Mouse (Mus musculus) common myeloid progenitor, adult 5-6 weeks (primary cell): ENCODE data around the gene Micu1. TPM values are rescaled to one million over a fixed set of nuclear protein-coding genes. Genes with fewer than 3 reads are reported as not detected.

Experiments used
- ATAC-seq: replicated peaks from 2 replicates; pipeline ENCODE4 v1.8.0; 2016; ENCODE audit warnings: low read depth, mild to moderate bottlenecking, moderate TSS enrichment, inconsistent platforms; ENCODE audit not compliant: poor library complexity, severe bottlenecking
- total RNA-seq: library from RNA; stranded (forward); fragments of 200-1000, 187-1606 nt; gene quantifications from 2 replicates; pipeline ENCODE4 v1.2.3, GENCODE M21; 2017

Gene Micu1
- total RNA-seq, 1 experiment from 2014 or later, result 37.8 TPM

DNA sequence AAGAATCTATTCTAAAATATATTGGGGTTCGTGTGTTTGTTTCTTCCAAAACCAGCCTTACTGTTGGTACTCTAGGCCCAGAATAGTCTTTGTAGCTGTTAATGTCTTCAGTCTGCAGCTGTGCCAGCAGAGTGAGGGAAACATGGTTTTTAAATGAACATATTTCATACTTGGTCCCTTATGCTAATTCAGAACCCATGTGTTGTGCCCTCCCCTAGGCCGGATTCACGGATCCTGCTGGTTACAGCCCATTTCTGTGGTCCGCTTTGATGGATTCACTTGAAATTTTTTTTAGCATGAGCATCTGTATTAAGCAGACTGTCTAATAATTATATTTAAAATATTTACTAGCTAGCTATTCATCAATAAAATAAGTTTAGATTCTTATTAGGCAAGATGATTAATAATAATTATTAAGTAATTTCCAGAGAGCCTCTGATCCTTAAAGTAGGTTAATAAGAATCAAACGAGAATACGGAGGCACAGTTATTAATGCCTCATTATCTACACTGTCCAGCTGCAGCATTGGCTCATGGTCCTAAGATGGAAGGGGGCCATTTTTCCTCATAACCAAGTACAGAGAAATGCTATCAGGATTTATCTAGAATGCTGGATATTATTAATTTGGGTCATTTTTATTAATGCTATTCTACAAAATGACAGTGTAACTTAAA, 69.2 kb downstream of the Micu1 start:
- no peak for ATAC-seq

DNA sequence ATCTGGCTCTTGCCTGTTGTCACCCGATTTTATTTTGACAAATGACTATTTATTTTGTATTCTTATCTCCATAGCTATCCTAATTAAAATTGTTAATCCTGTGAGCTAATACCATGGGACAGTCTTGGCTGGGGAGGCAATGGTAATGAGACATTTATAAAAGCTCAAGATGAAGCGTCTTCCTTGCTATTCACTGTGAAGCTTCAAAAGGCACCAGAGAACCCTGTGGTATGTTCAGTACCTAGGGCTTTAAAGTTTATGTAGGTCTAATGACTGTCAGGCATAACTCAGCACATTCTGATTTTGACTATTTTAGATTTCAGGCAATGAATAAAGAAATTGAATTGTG, 69.7 kb downstream of the Micu1 start:
- no peak for ATAC-seq

GRCm38 (mm10) chr10:59773441-59774140, 71.3 kb downstream of the Micu1 start:
- ATAC-seq, result no peak

GRCm38 (mm10) chr10:59774141-59774534, 71.9 kb downstream of the Micu1 start:
- no peak for ATAC-seq

DNA sequence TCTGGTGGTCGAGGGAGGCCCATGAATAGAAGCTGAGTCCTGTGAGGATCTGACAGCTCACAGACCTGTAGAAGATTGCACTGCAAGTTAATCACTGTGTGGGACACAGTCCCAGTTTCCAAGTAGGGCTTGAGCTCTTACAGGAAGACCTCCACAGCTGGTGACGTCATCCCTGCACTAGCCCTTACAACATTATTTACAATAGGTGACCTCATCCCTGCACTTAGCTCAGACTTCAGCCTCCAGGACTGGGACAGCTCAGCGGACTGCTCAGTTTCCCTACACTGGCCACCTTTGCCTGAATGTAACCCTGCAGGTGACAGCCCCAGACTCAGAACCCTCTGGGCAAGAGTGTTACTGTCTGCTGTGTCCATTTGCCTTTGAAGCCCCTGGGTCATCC, 75.0 kb downstream of the Micu1 start:
- ATAC-seq, result no peak

- no peak for ATAC-seq
Observed at GRCm38 (mm10) chr10:59778137-59778710, 75.9 kb downstream of the Micu1 start.

DNA sequence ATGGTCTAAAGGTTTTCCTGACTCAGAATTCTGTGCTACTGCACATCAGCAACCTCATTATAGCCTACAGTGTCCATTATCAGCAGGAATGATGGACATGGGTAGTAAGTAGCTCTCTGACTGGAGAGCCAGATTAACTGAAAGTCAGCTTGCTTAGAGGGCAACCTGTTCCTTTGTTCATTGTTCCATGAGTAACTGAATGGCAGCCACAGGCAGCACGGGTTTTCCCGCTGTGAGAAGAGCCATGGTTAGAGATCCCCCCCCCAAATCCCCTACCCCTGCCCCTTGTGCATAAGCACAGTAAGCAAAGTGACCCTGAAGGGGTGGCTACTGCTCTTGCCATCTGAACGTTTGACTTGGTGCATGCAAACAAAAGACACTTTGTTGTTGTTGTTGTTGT, 78.4 kb downstream of the Micu1 start:
- no peak for ATAC-seq

GRCm38 (mm10) chr10:59781205-59781931, 79.1 kb downstream of the Micu1 start:
- ATAC-seq, result no peak

DNA sequence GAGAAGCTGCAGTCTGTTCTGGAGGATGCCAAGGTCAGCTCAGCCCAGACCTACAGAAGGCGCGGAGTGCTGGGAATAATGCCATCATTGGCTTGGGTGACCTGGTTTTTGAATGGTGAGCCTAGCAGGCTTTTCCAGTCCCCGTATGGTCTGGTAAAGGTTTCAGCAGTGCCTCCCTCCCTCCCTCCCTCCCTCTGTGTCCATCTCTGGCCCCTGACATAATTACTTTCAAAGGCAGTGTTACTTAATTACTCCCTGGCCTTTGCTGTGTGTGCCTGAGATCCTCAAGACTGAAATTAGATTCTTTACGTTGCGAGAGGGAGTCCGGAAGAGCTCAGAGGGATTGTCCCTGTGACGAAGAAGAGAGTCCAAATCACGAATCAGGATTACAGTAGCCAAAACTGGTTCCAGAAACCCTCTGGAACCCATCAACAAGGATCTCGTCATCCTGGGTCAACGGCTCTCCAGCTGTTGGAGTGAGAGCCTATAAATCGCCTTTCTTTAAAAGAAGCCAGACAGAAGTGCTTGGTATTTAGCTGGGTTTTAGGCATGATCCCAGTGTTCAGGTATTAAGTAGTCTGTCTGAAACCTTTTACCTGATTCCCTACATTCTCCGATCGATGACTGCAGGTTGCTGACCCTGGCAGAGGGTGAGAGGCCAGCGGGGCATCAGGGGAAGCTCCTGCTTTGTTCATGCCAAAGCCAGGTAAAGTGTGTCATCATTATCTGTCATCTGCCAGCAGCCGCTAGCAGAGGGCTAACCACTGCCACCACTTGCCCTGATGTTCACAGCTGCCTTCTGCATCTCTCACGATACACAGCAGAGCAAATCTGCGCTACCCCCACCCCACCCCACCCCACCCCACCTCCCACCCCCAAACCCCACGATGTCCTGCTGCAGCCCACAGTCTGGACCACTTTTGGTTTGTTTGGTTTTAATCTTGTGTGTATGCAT, 82.7 kb downstream of the Micu1 start:
- no peak for ATAC-seq

DNA sequence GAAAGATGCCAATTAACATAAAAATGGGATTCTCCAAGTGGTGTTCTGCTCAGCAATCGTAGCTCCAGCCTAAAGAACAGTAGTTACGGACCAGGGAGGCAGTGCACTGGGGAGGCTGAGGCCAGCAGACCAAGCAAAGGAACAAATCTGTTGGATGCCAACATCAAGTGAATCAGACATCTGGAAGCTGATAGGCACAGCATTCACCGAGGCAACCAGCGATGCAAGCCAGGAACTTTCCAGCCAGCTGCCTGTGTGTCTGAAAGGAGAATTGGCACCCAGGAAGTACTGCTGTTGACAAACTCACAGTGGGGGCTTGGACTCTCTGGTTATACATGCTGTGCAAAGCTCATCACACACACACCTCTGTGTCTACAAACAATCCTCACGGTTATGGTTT, 84.0 kb downstream of the Micu1 start:
- ATAC-seq, result no peak

DNA sequence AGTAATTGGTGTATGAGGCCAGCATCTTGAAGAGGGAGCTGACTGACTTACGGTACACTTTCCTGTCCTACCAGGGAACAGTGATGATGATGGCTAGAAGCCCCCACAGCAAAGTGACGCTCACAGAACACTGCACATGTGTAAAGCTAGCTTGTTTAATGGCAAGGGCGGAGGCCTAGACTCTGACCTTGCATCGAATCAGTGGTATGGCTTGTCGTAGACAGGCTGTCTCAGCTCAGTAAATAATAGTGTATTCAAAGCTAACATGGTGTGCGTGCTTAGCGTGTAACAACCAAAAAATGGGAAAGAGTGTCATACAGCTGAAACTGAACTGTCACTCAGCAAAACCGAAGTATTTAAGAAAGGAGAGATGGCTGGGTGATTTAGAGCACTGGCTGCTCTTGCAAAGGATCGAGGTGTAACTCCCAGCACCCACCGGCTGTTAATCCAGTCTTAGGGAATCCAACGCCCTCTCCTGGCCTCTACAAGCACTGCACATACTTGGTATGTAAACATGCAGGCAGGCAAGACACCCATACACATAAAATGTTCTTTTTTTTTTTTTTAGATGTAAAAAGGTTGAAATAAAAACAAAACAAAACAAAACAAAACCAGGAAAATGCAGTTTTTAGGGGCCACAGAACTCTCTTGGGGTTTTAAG, 85.0 kb downstream of the Micu1 start:
- ATAC-seq, result no peak

DNA sequence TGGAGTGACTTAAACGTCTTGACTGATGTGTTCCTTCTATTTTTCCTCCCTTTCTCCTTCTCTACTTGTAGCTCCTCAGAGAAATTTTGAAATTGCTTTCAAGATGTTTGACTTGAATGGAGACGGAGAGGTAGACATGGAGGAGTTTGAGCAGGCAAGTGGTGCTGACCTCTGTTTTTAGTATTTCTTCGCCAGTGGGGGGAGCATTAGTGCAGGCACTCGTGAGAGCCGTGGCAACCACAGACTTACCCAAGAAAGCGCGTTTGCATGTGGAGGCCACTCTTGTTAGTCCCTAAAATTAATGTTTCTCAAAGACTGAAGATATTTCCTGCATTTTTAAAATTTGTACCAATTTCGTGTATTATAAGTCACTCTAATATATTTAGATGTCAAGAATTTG, 85.6 kb downstream of the Micu1 start:
- ATAC-seq, result no peak

- ATAC-seq, result no peak
Observed at GRCm38 (mm10) chr10:59790291-59790929, 88.1 kb downstream of the Micu1 start.

- no peak for ATAC-seq
Observed at GRCm38 (mm10) chr10:59791896-59792295, 89.6 kb downstream of the Micu1 start.

- peak; percentile 77 for ATAC-seq
Observed at GRCm38 (mm10) chr10:59792575-59793176, 90.4 kb downstream of the Micu1 start.

DNA sequence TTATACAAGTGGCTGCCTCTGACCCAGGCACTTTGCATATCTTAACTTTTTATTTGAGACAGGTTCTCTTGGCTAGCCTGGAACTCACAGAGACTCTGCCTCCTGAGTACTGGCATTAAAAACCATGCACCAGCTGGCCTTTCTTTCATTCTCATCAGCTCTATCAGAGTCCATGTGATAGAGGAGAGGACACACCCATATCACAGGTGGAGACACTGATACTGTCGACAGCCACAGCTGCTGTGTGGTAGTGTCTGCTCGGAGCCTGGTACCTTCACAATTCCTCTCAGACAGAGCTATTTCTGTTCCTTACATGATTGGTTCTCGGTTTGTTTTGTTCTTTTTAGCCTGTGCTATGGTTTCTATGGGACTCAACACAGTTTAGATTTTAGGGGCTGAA, 91.2 kb downstream of the Micu1 start:
- ATAC-seq, result no peak; the same call in 1 of the 2 replicates

DNA sequence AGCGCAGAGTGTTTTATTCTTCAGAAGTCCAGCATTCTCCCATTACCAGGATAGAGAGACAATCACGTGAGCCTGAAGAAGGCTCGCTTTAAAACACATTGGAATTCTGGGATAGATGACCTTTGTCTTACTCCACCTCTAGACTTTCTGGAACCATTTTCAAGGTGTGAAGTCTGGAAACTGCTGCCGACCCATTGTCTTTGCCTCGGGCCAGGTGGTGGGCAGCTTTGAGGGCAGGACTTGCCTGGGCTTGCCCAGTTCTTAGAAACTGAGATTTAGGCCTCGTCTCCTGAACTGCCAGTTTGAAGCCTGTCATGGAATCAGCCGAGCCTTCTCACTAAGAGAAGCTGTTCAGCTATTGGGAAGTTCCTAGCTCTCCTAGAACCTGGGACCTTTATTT, 92.8 kb downstream of the Micu1 start:
- ATAC-seq, result no peak

DNA sequence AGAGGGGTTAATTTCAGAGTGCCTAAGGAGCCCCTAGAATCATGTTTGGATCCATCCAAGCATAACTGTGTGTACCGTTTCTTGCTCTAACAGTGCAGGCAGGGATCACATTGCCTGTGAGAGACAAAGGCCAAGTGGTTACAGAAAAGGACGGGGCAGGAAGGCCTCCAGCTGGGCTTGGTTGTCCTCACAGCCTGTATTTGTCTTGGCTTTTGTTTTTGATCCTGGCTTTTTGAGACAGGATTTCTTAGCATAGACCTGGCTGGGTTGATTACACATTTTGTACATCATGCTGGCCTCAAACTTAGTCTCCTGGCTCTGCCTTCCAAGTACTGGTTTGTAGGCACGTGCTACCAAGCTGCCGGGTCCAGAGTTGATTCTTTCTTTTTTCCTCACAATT, 93.6 kb downstream of the Micu1 start:
- ATAC-seq, result no peak

DNA sequence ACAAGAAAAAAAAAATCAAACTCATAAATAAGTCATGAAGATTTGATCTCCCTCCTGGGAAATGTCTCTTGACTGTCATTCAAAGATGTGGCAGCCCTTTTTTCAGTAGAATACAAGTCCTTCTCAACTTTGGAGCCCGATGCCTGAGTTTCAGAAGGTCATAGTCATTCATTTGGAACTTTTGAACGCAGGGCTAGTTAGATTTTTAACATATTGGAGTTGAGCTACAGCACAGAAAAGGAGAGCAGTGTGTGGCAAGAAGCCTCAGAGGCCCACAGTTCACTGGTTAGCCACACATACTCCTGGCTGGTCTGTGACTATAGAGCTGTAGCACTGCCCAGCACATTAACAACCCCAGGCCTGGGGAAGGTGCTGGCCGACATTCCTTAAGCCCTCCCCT, 96.1 kb downstream of the Micu1 start:
- ATAC-seq, result no peak
